Mouse (Mus musculus): ENCODE measurements around the gene Ccpg1.

The Ccpg1 gene

DNA sequence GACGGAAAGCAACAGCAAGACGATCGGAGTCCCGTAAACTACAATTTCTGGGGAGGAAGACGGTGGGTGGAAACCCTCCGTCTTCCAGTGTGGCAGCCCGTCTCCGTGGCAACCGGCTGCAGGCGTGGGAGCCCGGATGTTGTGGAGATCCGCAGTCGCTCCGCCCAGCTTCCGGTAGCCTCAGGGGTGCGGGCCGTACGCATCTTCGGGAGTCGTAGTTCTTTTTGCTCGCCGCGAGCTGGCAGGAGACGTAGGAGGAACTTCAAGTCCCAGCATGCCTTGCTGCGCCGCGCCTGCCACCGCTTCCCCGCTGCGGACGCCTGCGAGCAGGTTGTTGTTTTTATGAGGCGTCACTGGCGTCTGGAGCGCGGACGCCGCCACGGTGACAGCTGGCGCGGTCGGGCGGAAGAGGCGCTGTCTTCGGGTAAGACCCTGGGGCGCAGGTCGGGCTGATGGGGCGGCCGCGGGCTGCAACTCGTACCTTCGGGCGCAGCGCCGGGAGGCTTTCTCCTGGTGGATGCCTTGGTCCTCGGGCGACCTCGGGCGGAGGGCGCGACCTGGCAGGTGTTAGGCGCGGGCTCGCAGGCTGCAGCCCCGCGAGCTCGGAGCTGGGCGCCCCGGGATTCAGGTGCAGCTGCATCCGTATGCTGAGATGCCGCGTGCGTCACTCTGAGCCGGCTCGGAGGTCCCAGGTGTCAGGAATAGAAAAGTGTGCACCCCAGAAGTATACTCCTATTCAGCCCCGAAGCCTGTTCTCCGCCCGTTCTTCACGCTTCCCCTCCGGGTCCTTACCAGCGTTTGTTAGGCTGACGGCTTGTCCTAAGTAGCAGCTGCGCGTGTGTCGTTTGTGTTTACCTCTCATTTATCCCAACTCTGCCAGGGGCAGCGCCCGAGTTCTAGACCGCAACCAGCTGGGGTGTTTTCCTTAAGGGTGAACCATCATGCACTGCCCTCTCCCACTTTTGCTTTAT lies at the start of gene Ccpg1, which contains the start of gene Ccpg1os:
Gene Ccpg1 (plus strand): TSS at position 180 of the 971 bp plus-strand sequence.
Gene Ccpg1os (minus strand): TSS at position 133 of the 971 bp plus-strand sequence.
- peak; percentile 87 for DNase-seq (ENCODE audit: low spot score)

GRCm38 (mm10) chr9:72936301-72936700 lies 48.9 kb upstream of the Ccpg1 start:
- DNase-seq (ENCODE audit: low spot score): no peak

DNA sequence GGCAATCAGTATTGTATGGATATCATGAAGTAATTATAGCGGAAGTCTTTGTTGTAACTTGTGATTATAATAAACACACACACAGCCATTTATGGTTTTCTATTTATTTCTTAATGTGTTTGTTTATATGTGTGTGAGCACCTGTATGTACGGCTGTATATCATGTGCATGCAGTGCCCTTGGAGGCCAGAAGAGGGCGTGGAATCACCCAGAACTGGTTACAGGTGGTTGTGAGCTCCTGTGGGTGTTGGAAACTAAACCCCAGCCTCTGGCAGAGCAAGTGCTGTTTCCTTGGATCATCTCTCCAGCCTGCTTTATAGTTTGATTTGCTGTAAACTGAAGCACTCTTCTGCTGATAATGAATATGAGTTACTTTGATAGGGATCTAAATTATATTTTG lies 41.8 kb upstream of the Ccpg1 start:
- no peak for DNase-seq (ENCODE audit: low spot score)

DNA sequence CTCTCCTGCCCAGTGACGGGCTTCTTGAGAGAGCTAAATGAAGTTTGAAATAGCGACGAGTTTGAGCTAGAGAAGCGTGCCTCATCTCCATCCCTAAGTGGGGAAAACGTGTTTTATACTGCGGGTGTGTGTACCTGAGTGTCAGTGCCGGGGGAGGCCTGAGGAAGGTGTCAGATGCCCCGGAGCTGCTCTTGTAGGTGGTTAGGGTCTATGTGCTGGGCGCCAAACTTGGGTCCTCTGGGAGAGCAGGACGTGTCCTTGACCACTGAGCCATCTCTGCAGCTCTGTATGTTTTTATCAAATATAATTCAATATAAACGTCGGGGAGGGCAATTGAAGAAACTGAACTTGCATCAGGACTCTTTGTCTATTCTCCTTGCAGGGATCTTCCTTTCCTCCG lies 40.9 kb upstream of the Ccpg1 start:
- no peak for DNase-seq (ENCODE audit: low spot score)

GRCm38 (mm10) chr9:72947010-72947409 lies 38.2 kb upstream of the Ccpg1 start:
- no peak for DNase-seq (ENCODE audit: low spot score)

DNA sequence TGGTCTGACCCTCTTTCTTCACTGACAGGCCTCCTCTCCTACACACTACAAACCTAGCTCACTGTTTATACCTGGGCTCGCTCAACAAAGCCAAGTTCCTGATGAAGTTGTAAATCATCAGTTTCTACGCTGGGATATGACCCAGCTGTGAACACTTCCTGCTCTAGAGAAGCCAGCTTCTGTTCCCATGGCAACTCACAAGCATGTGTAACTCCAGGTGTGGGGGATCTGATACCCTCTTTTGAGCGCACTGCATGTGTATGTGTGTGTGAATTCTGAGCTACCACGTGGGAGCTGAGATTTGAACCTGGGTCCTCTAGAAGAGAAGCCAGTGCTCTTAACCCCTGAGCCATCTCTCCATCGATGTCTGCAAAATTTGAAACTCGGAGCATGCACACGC lies 35.7 kb upstream of the Ccpg1 start:
- no peak for DNase-seq (ENCODE audit: low spot score)

GRCm38 (mm10) chr9:72954746-72955145 lies 30.5 kb upstream of the Ccpg1 start:
- no peak for DNase-seq (ENCODE audit: low spot score)

- peak; percentile 26 for DNase-seq (ENCODE audit: low spot score)
Measured at GRCm38 (mm10) chr9:72955546-72955945, 29.7 kb upstream of the Ccpg1 start.

GRCm38 (mm10) chr9:72958521-72959450 lies 26.4 kb upstream of the Ccpg1 start, which contains the start of the genes Dyx1c1 and Gm44503:
Gene Dyx1c1, plus strand, starts transcription at chr9:72958785.
Gene Gm44503, plus strand, starts transcription at chr9:72958852.
- DNase-seq (ENCODE audit: low spot score): peak; percentile 57

GRCm38 (mm10) chr9:72961346-72961745 lies 23.9 kb upstream of the Ccpg1 start:
- no peak for DNase-seq (ENCODE audit: low spot score)

DNA sequence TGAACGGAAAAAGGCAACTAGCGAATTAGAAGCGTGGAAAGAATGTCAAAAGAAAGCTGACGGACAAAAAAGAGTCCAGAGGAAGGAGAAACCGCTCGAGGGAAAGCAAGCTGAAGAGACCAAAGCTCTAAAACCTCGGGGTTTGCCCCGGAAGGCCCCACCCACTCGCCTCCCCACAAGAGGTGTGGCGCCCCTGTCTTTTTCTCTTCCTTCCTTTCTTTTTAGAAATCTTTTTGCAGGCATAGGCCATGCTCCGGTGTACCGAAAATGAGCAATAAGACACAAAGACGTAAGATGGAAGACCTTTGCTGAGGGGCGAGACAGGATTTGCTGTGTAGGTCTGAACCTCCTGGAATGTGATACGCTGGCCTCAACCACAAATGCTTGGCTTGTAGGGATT lies 23.3 kb upstream of the Ccpg1 start:
- DNase-seq (ENCODE audit: low spot score): no peak

- peak; percentile 29 for DNase-seq (ENCODE audit: low spot score)
Measured at GRCm38 (mm10) chr9:72968349-72969061, 16.7 kb upstream of the Ccpg1 start.

DNA sequence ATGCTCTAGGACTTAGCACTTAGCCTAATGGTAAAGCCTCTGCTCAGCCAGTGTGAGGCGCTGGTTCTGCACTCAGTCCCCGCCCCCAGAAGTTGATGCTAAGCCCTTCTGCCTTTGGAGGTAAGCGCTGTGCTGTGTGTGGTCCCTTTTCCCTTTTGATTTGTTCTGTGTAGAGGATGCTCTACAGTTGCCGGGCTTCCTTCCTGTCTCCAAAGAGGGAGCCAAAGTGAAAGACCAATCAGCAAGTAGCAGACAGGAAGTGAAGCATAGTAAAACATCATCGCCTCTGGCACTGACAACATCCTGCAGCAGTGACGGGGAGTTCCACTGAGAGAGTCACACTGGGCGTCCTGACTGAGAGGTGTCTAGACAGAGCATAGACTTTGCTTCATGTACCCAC lies 15.4 kb upstream of the Ccpg1 start:
- no peak for DNase-seq (ENCODE audit: low spot score)

DNA sequence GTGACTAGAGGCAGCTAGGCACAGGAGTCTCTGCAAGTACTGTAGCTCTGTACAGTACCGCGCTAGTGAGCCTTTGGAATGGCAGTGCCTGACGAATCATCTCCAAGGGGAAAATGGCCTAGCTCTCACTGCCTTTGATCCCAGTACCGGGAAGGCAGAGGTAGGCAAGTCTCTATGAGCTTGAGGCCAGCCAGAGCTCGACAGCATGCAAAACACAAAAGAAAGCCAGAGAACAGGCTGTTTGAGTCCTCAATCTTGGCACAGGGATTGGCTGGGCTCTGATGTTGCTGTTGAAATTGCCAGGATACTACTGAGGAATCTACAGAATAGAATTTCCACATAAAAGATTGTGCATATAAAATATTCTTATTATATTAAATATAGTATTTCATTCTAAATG lies 12.8 kb upstream of the Ccpg1 start:
- no peak for DNase-seq (ENCODE audit: low spot score)

DNA sequence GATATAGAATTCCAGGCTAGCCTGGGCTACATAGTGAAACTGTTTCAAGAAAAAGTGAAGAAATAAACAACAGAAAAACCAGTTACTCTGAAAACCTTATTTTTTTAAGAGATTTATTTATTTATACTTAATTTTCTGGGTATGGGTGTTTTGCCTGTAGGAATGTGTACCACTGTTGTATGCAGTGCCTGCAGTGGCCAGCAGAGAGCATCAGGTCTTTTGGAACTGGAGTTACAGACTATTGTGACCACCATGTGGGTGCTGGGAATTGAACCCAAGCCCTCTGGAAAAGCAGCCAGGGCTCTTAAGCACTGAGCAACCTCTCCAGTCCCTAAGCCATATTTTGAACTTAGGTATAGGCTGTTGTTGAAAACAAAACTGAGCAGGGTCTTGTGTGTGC lies 12.2 kb upstream of the Ccpg1 start:
- DNase-seq (ENCODE audit: low spot score): no peak

- DNase-seq (ENCODE audit: low spot score): no peak
Measured at GRCm38 (mm10) chr9:72974734-72975133, 10.5 kb upstream of the Ccpg1 start.

DNA sequence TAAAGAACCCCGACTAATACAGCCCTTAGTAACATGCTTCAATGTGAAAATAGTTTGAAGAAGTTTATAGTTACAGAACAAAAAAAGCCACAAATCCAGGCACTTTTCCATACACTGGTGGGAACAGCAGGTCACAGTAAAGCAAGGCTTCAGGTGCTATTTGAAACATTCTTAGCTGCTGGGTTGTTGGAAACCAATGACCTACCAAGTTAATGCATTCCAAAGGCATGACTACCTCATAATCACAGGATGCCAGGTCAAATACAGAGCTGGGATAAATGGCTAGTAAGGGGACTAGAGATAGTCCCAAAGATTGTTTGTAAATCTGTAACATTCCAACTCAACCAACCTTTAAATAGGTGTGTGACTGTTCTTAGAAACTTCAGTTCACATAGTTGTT lies 10.0 kb upstream of the Ccpg1 start:
- DNase-seq (ENCODE audit: low spot score): no peak

- DNase-seq (ENCODE audit: low spot score): no peak
Measured at GRCm38 (mm10) chr9:72983066-72983465, 2.2 kb upstream of the Ccpg1 start.

DNA sequence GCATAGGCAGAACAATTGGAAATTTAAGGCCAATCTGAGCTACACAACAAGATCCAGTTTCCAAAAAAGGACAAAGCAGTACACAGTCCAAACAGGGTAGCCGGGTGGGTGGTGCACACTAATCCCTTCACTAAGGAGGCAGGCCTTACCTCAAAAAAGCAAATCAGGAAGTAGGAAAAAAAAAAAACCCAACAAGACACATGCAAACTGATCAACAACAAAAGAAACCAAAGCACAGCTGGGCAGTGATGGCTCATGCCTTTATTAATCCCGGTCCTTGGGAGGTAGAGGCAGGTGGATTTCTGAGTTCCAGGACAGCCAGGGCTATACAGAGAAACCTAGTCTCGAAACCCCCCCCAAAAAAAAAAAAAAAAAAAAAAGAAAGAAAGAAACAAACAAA lies 2.5 kb downstream of the Ccpg1 start:
- DNase-seq (ENCODE audit: low spot score): no peak

GRCm38 (mm10) chr9:72988706-72989105 lies 3.5 kb downstream of the Ccpg1 start:
- DNase-seq (ENCODE audit: low spot score): no peak

GRCm38 (mm10) chr9:72991420-72991819 lies 6.2 kb downstream of the Ccpg1 start:
- no peak for DNase-seq (ENCODE audit: low spot score)

DNA sequence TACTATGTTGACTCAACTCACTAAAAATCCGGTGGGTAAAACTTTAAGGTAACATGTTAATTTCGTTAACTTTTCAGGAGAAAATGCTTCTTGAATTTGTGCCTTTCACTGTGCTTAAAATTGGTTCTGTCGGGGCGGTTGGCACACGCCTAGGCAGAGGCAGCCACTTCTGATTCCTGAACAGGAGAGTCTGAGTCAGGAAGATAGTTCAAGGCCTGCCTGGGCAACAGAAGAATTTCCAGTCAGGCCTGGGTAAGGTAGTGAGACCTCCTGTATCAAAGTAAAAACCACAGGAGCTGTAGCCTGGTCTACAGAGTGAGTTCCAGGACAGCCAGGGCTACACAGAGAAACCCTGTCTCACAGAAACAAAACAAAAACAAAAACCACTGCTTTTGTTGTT lies 7.3 kb downstream of the Ccpg1 start:
- DNase-seq (ENCODE audit: low spot score): no peak

All from ovary, postnatal 14 days (tissue).